Mouse (Mus musculus): Measurements from ENCODE around the gene Ier5.

DNA sequence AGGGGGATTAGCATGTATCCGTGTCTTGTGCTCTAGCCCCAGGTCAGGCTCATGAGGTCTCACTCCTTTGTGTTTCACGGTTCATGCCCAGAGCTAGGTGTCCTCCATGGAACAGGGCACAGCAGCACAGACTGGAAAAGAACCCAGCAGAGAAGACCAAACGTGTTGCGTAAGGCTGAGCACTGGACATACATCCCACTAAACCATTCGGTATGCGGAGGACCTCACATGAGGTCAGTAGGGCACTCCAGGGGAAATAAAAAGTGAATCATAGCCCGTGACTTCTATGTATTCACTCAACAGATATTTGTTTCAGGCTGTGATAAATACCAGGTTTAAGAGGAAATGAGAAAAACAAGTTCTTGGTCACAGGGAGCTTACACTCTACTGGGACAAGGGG, 23.6 kb downstream of the Ier5 start:
- TF ChIP-seq POLR2A (IDR thresholded peaks at IDR 0.05; ENCODE audit: insufficient read depth, low read length), result no peak
- no peak for TF ChIP-seq CTCF (IDR thresholded peaks at IDR 0.05; ENCODE audit: low read depth, low read length)

Data from ES-Bruce4 (cell line).